Mouse (Mus musculus) forebrain, embryonic 16.5 days (tissue): Measurements from ENCODE around the gene Ptpn7. TPM values are rescaled to one million over a fixed set of nuclear protein-coding genes. Genes with fewer than 3 reads are reported as not detected.

Source experiments
- ATAC-seq: fragments of 200-750 bp; cut with Nextera tagmentation; 2 replicates; pipeline ENCODE4 v1.8.0; 2017; ENCODE audit warnings: mild to moderate bottlenecking, moderate library complexity
- H3K27ac ChIP-seq: fragments of 300-500 bp; sonication (generic); 2 replicates; pipeline ENCODE4 v1.5.1; 2014; ENCODE audit warnings: low read length, control low read depth
- H3K27me3 ChIP-seq: fragments of 300-500 bp; sonication (generic); replicated peaks from 2 replicates; pipeline ENCODE4 v1.6.1; 2014; ENCODE audit warnings: low read length; ENCODE audit not compliant: control insufficient read depth, insufficient read depth
- H3K36me3 ChIP-seq: fragments of 300-500 bp; sonication (generic); 2 replicates; pipeline ENCODE4 v1.6.1; 2014; ENCODE audit not compliant: control insufficient read depth, insufficient read depth
- H3K4me1 ChIP-seq: fragments of 300-500 bp; sonication (generic); replicated peaks from 2 replicates; pipeline ENCODE4 v1.6.1; 2014; ENCODE audit warnings: low read length; ENCODE audit not compliant: control insufficient read depth, insufficient read depth
- H3K4me2 ChIP-seq: fragments of 300-500 bp; sonication (generic); 2 replicates; pipeline ENCODE4 v1.6.1; 2014; ENCODE audit warnings: mild to moderate bottlenecking, low read length, control low read depth
- H3K4me3 ChIP-seq: fragments of 300-500 bp; sonication (generic); replicated peaks from 2 replicates; pipeline ENCODE4 v1.5.1; 2014; ENCODE audit warnings: mild to moderate bottlenecking, low read length, control low read depth
- H3K9ac ChIP-seq: fragments of 300-500 bp; sonication (generic); replicated peaks from 2 replicates; pipeline ENCODE4 v1.6.1; 2014; ENCODE audit warnings: low read depth, low read length, control low read depth
- H3K9me3 ChIP-seq: fragments of 300-500 bp; sonication (generic); 2 replicates; pipeline ENCODE4 v1.6.1; 2016; ENCODE audit warnings: low read length; ENCODE audit not compliant: control insufficient read depth
- WGBS: fragments of 180-500 bp; shearing (Covaris S2); extraction: QIAGEN DNeasy Blood & Tissue Kit; methylation state at CpG from one replicate; pipeline ENCODE4 v1.1.7; 2014; 5-methylcytosine and 5-hydroxymethylcytosine counted together
- polyA plus RNA-seq: library from polyadenylated mRNA; unstranded; fragments of >200 nt; fragmentation: Nextera tagmentation; extraction: Ambion mirVana; gene quantifications from 2 replicates; pipeline ENCODE4 v1.2.1, GENCODE M21; 2015

Gene Ptpn7
- polyA plus RNA-seq, 1 experiment from 2014 or later, result 0.27 TPM

DNA sequence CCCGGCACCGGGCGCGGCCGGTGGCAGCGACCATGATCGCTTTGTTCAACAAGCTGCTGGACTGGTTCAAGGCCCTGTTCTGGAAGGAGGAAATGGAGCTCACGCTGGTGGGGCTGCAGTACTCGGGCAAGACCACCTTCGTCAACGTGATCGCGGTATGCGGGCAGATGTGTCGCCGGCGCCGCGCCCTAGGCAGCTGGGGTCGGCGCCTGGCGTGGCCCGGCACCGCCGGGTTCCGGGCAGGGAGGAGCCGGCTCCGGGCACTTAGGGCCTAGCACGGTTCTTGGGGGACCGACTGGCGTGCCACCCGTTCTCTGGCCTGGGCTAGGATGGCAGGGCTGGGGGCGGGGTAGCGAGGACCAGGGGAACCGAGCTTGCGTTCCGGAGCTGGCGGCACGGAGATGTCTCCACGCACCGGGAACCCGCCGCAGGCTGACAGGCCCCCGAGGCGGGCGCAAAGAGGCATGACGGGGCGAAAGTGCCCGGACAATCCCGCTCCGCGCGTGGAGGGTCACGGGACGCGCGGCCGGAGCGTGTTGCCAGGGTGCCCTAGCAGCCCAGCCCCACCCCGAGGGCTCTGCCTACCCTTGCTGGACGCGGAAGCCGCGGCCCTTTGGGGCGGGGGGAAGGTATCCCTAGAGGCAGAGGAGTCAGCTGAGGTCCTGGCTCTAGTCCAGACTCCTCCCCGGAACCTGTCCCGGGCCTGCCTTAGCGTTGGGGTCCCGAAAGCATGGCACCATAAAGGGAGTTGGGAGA is 14.6 kb downstream of the Ptpn7 start:
- ATAC-seq, result peak; percentile 59
- Histone ChIP-seq H3K4me1 (peaks cover 37% of the 10 kb centered on the region), H3K27ac (peak overlapping the region; percentile 95), H3K4me2 (peak overlapping the region; percentile 93), H3K9ac (peak overlapping the region; percentile 99), H3K36me3 (no peaks in the 10 kb centered on the region), H3K27me3 (no peaks in the 10 kb centered on the region), H3K4me3 (peak overlapping the region; percentile 100), H3K9me3 (no peaks in the 10 kb centered on the region)
- WGBS, result under 1% methylated on average over 67 of the region's 69 CpGs

DNA sequence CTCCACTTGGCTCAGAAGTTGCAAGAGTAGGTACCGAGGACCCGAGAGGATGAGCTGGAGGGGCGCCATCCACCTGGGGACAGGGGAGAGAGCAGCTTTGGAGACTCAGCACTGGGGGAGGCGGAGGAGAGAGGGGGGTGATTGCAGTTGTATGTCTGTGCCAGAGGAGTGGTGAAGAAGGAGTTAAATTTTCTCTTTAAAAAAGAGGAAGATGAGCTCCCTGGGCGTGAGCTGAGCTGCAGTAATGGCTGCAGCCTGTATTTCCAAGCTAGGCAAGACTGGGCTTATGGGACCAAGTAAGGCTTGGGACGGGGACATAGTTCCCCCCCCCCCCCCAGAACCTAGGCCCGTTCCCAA is 15.2 kb downstream of the Ptpn7 start:
- peak overlapping the region; percentile 93 for H3K4me2 ChIP-seq
- WGBS, result 0% methylated on average over 7 of the region's 7 CpGs
- H3K4me1 ChIP-seq, result peaks cover 42% of the 10 kb centered on the region

DNA sequence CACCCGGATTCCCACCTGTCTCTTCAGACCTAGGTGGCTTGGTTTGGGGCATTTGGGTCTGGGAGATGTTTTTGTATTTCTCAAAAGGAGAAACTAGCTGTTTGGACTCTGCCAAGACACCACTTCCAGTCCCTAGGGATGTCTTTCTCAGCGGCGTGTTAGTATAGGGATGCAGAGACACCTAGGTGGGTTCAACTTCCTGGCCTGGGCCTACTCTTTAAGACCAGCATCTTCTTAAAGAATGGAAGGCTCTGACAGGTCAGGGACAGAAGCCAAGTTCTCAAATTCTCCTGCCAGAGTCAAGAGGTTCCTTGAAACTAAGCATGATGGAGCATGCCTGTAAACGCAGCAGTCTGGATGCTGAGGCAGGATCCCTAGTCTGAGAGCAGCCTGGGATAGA is 16.0 kb downstream of the Ptpn7 start:
- Histone ChIP-seq H3K27ac (peak overlapping the region; percentile 95), H3K4me3 (peak overlapping the region; percentile 100), H3K4me1 (peaks cover 42% of the 10 kb centered on the region), H3K9me3 (no peaks in the 10 kb centered on the region), H3K9ac (peak overlapping the region; percentile 99), H3K4me2 (peak overlapping the region; percentile 93), H3K27me3 (no peaks in the 10 kb centered on the region), H3K36me3 (no peaks in the 10 kb centered on the region)
- ATAC-seq, result no peak
- 59% methylated on average over 4 of the region's 4 CpGs for WGBS

More for the DNA sequence above, 15.2 kb downstream of the Ptpn7 start:
- H3K4me3 ChIP-seq, result peak overlapping the region; percentile 100
- H3K9me3 ChIP-seq, result no peaks in the 10 kb centered on the region
- H3K27ac ChIP-seq, result peak overlapping the region; percentile 95
- no peaks in the 10 kb centered on the region for H3K36me3 ChIP-seq
- no peaks in the 10 kb centered on the region for H3K27me3 ChIP-seq
- peak overlapping the region; percentile 99 for H3K9ac ChIP-seq
- ATAC-seq, result peak; percentile 6

DNA sequence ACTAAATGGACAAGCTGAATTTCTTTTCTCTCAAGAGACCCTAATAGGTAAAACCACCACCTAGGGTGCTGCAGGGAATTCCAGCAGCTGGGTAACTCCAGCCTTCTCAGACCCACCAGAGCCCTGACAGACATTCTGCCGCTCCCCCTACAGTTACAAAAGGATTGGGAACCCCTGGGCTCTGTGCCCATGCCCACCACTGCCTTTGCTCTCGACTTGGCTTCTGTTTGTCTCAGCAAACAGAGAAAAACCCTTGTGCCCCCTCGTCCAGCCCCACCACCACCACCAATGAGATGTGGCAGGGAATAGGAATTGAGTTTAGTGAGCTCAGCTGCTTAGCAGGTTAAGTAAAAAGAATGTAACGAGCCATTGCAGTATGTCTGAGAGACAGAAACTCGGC is 16.5 kb downstream of the Ptpn7 start:
- peaks cover 45% of the 10 kb centered on the region for H3K4me1 ChIP-seq
- peak overlapping the region; percentile 95 for H3K27ac ChIP-seq
- H3K36me3 ChIP-seq, result no peaks in the 10 kb centered on the region
- 0 out of 2 replicates have a peak overlapping the region, but pooled peaks have one; percentile 1 for H3K9ac ChIP-seq
- ATAC-seq, result no peak
- H3K9me3 ChIP-seq, result no peaks in the 10 kb centered on the region
- peak overlapping the region; percentile 93 for H3K4me2 ChIP-seq
- 13% methylated on average over 5 of the region's 5 CpGs for WGBS
- H3K4me3 ChIP-seq, result peak overlapping the region; percentile 100
- H3K27me3 ChIP-seq, result no peaks in the 10 kb centered on the region

DNA sequence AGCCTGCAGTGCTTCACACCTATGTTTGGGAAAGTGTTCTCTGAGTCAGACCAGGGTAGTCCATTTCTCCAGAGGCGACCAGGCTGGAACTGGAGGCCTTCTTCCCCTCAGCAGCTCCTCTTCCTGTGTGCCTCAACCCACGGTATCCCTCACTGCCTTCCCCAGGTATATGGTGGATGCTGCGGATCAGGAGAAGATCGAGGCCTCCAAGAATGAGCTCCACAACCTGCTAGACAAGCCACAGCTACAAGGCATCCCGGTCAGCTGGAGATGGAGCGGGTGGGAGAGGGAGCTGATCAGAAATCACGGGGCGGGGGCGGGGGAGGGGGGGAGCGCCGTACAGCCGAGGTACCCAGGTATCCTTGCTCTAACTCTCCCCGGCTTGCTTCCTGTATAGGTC is 21.5 kb downstream of the Ptpn7 start:
- peak overlapping the region; percentile 88 for H3K27ac ChIP-seq
- no peak; the same call in 1 of the 2 replicates for ATAC-seq
- H3K36me3 ChIP-seq, result peaks cover 10% of the 10 kb centered on the region; the same call in 1 of the 2 replicates
- no peaks in the 10 kb centered on the region for H3K27me3 ChIP-seq
- peak overlapping the region; percentile 58 for H3K9ac ChIP-seq
- no peaks in the 10 kb centered on the region for H3K9me3 ChIP-seq
- WGBS, result 16% methylated on average over 13 of the region's 13 CpGs
- peaks cover 42% of the 10 kb centered on the region for H3K4me1 ChIP-seq
- H3K4me3 ChIP-seq, result peak overlapping the region; percentile 4; the same call in 1 of the 2 replicates
- H3K4me2 ChIP-seq, result peak overlapping the region; percentile 41

DNA sequence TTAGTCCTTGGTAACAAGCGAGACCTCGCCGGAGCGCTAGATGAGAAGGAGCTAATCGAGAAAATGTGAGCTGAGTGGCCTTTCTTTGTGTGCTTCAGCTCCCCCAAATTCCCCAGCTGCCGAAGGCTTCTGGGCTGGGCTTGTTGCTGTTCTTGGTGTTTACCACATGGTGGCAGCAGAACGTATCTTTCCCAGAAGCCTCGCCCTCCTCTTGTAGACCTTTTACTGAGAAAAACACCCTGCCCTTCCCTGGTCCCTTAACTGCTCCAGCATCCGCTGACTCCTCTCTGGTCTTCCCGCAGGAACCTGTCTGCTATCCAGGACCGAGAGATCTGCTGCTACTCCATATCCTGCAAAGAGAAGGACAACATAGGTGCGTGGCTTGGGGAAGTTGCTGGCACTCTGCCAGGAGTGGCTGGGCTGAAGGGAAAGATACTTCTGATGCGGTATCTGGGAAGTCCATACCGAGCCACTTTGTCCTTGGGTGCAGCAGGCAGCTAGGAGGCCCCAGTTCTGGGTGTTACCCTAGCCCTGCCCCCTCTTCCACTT is 22.0 kb downstream of the Ptpn7 start:
- WGBS, result 2% methylated on average over 14 of the region's 14 CpGs
- Histone ChIP-seq H3K9ac (peak overlapping the region; percentile 58), H3K9me3 (no peaks in the 10 kb centered on the region), H3K4me1 (peaks cover 42% of the 10 kb centered on the region), H3K27me3 (no peaks in the 10 kb centered on the region), H3K36me3 (peaks cover 10% of the 10 kb centered on the region; the same call in 1 of the 2 replicates), H3K4me3 (peak overlapping the region; percentile 18; the same call in 1 of the 2 replicates), H3K4me2 (peak overlapping the region; percentile 42), H3K27ac (peak overlapping the region; percentile 88)
- ATAC-seq, result peak; percentile 62

DNA sequence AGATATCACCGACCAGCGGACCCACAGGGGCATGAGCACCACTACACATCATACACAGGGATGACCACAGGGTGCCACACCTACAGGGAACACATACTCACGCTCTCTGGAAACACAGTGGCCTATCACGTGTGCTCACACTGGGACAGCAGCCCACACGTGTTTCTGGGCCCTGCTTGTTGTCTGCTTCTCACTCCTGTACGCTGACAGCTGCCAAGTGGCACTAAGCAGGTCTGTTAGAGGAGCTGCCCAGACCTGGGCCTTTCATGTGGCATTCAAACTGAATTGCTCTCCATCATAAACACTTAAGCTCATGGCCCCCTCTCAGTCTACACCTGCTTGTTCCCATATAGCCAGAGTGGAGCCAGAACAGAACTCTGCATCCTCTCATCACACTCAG is 23.8 kb downstream of the Ptpn7 start:
- 85% methylated on average over 6 of the region's 6 CpGs for WGBS
- Histone ChIP-seq H3K36me3 (peaks cover 10% of the 10 kb centered on the region; the same call in 1 of the 2 replicates), H3K4me3 (no peak overlapping the region), H3K27ac (no peak overlapping the region), H3K9me3 (no peaks in the 10 kb centered on the region), H3K27me3 (no peaks in the 10 kb centered on the region), H3K9ac (no peak overlapping the region), H3K4me2 (no peak overlapping the region), H3K4me1 (peaks cover 28% of the 10 kb centered on the region)
- ATAC-seq, result no peak

DNA sequence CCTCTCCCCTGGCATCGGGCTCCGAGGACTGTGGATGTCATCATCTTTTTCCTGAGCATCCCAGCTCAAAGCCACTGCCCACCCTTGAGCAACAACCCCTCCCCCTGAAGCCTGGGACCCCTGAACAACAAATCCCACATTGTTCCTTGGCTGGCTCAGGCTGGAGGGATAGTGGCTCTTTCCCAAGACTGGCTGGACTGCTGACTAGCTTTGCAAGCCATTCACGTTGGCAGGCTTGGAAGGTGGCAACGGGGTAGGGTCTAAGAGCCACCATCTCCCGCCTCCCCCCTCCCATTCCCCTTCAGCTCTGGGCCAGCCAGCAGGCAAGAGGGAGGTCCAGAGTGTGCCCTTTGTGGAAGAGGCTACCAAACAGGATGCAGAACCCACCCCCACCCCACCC is 26.1 kb downstream of the Ptpn7 start:
- Histone ChIP-seq H3K4me2 (no peak overlapping the region), H3K36me3 (peaks cover 10% of the 10 kb centered on the region; the same call in 1 of the 2 replicates), H3K4me3 (no peak overlapping the region), H3K9ac (no peak overlapping the region), H3K9me3 (no peaks in the 10 kb centered on the region), H3K4me1 (peaks cover 22% of the 10 kb centered on the region), H3K27me3 (no peaks in the 10 kb centered on the region), H3K27ac (peak overlapping the region; percentile 60)
- WGBS, result 10% methylated on average over 5 of the region's 5 CpGs
- ATAC-seq, result peak; percentile 75

DNA sequence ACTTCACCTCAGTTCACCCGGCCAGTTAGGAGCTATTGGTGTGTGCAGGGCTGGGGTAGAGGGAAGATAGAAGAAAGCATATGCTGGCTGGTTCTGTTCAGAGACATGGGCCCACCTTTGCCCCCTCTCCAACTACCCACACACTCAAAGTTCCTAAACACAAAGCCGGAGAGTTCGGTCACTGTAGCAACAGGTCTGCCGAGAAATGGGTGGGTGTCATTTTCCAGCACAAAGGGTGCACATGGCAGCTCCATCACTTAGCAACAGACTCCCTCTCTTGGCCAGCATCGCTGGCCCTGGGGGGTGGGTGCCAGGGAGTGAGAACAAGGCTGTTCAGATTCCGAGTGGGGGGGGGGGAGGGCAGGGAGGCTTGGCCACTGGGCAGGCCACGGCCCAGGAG is 26.6 kb downstream of the Ptpn7 start:
- Histone ChIP-seq H3K4me3 (no peak overlapping the region), H3K27me3 (no peaks in the 10 kb centered on the region), H3K4me1 (peaks cover 19% of the 10 kb centered on the region), H3K4me2 (no peak overlapping the region), H3K27ac (peak overlapping the region; percentile 54; the same call in 1 of the 2 replicates), H3K9ac (no peak overlapping the region), H3K9me3 (no peaks in the 10 kb centered on the region), H3K36me3 (peaks cover 10% of the 10 kb centered on the region; the same call in 1 of the 2 replicates)
- peak; percentile 63 for ATAC-seq
- 13% methylated on average over 7 of the region's 7 CpGs for WGBS
